10 mouse cellular contexts compared by ENCODE assay signal in the genomic region with DNA sequence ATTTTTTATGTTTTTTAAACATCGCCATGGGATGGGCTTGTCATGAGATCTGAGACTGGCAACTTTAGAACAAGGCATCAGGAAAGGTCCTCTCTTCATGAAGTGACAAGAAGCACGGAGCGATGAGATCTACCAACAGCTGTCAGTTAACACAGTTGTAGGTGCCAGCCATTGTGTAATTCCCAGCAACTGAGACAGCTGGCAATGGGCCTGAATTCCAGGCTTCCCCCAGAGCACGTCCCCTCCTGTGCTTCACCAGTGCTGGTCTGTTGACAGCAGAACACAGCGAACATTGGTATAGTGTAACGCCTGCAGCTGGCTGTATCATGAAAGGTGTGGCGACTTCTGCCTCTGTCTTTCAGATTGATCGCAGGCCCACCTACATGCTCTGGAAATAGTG. TPM values are rescaled to one million over a fixed set of nuclear protein-coding genes. Genes with fewer than 3 reads are reported as not detected.
DNase-seq lines count a peak whose midpoint lies in the region; ATAC-seq and TF ChIP-seq lines count a peak whose summit lies in the region.
"Had no signal": no experiment of that assay in that cellular context is flagged by ENCODE, and none has a peak within 500 bp of the region (broad histone marks: within the 10 kb centered on the region; RNA-seq: fewer than 3 reads in every experiment).

No protein-coding gene starts in this region.

- peaks cover 9% of the 10 kb centered on the region; the same call in 1 of the 2 replicates for H3K4me1 ChIP-seq in embryonic facial prominence, embryonic 14.5 days (ENCODE audit: control insufficient read depth, insufficient read depth, low read length)
- H3K4me1 ChIP-seq in embryonic facial prominence, embryonic 10.5 days, result peaks cover 13% of the 10 kb centered on the region
- no peaks in the 10 kb centered on the region for H3K4me1 ChIP-seq in hindbrain, embryonic 14.5 days (replicated peaks; ENCODE audit: control insufficient read depth, insufficient read depth, low read length)
- H3K4me1 ChIP-seq: limb, embryonic 12.5 days had no signal

- peak; percentile 92 for ATAC-seq in embryonic facial prominence, embryonic 14.5 days (ENCODE audit: low read depth)
- no peak for ATAC-seq in hindbrain, embryonic 14.5 days (ENCODE audit: low FRiP score)

- H3K9ac ChIP-seq in embryonic facial prominence, embryonic 14.5 days (ENCODE audit: low read depth, low read length), result peak overlapping the region; percentile 21; the same call in 1 of the 2 replicates
- H3K9ac ChIP-seq in hindbrain, embryonic 14.5 days, result no peak overlapping the region
- H3K9ac ChIP-seq: limb, embryonic 12.5 days had no signal

- no peak for TF ChIP-seq CTCF in layer of hippocampus, adult 2 months (conservative IDR thresholded peaks at IDR 0.05)

- H3K9me3 ChIP-seq in embryonic facial prominence, embryonic 14.5 days (ENCODE audit: control insufficient read depth, low read length), result no peaks in the 10 kb centered on the region
- H3K9me3 ChIP-seq in embryonic facial prominence, embryonic 10.5 days, result no peaks in the 10 kb centered on the region
- H3K9me3 ChIP-seq in hindbrain, embryonic 14.5 days (ENCODE audit: control insufficient read depth, low read length), result no peaks in the 10 kb centered on the region
- H3K9me3 ChIP-seq: limb, embryonic 12.5 days had no signal

- H3K27me3 ChIP-seq in embryonic facial prominence, embryonic 14.5 days (replicated peaks; ENCODE audit: control insufficient read depth, insufficient read depth, low read length), result no peaks in the 10 kb centered on the region
- no peaks in the 10 kb centered on the region for H3K27me3 ChIP-seq in embryonic facial prominence, embryonic 10.5 days (replicated peaks; ENCODE audit: low read depth, poor library complexity, severe bottlenecking)
- H3K27me3 ChIP-seq in hindbrain, embryonic 14.5 days (ENCODE audit: control insufficient read depth, insufficient read depth, low read length), result no peaks in the 10 kb centered on the region; the same call in 1 of the 2 replicates
- H3K27me3 ChIP-seq: CH12.LX; limb, embryonic 12.5 days had no signal

- no peaks in the 10 kb centered on the region for H3K36me3 ChIP-seq in embryonic facial prominence, embryonic 14.5 days (ENCODE audit: control insufficient read depth, insufficient read depth, low read length)
- no peaks in the 10 kb centered on the region for H3K36me3 ChIP-seq in embryonic facial prominence, embryonic 10.5 days (replicated peaks)
- H3K36me3 ChIP-seq in hindbrain, embryonic 14.5 days (replicated peaks; ENCODE audit: control insufficient read depth, insufficient read depth), result no peaks in the 10 kb centered on the region
- H3K36me3 ChIP-seq: limb, embryonic 12.5 days had no signal

- H3K4me3 ChIP-seq in embryonic facial prominence, embryonic 14.5 days (ENCODE audit: low read depth, low read length), result no peak overlapping the region
- H3K4me3 ChIP-seq in embryonic facial prominence, embryonic 10.5 days, result no peak overlapping the region
- no peak overlapping the region for H3K4me3 ChIP-seq in layer of hippocampus, adult 2 months
- H3K4me3 ChIP-seq in hindbrain, embryonic 14.5 days (replicated peaks; ENCODE audit: low read length), result no peak overlapping the region
- H3K4me3 ChIP-seq: limb, embryonic 12.5 days had no signal

- no peak overlapping the region for H3K27ac ChIP-seq in embryonic facial prominence, embryonic 14.5 days (replicated peaks; ENCODE audit: low read depth, low read length)
- no peak overlapping the region for H3K27ac ChIP-seq in embryonic facial prominence, embryonic 10.5 days (replicated peaks)
- H3K27ac ChIP-seq in layer of hippocampus, adult 2 months, result no peak overlapping the region
- no peak overlapping the region for H3K27ac ChIP-seq in hindbrain, embryonic 14.5 days
- H3K27ac ChIP-seq: limb, embryonic 12.5 days had no signal

- DNase-seq in embryonic facial prominence, embryonic 14.5 days (ENCODE audit: low spot score), result peak; percentile 87
- DNase-seq in embryonic facial prominence, embryonic 10.5 days (ENCODE audit: low spot score), result no peak
- DNase-seq in right cerebral cortex, postnatal 4 days, result peak; percentile 16
- no peak for DNase-seq in right cerebral cortex, postnatal 10 days (ENCODE audit: low spot score in 2 of 2)
- peak; percentile 48 to 61 for DNase-seq in layer of hippocampus, adult 2 months (ENCODE audit: low spot score in 2 of 2)
- DNase-seq in neural tube, embryonic 10.5 days (ENCODE audit: extremely low spot score, low spot score), result no peak
- no peak for DNase-seq in urinary bladder, adult 2 months (ENCODE audit: low spot score)
- no peak for DNase-seq in hindbrain, embryonic 14.5 days (ENCODE audit: low spot score)

- H3K4me2 ChIP-seq in embryonic facial prominence, embryonic 14.5 days (ENCODE audit: low read depth, low read length), result no peak overlapping the region
- no peak overlapping the region for H3K4me2 ChIP-seq in hindbrain, embryonic 14.5 days (replicated peaks)
- H3K4me2 ChIP-seq: limb, embryonic 12.5 days had no signal

- 54% methylated on average over 8 of the region's 8 CpGs for WGBS in embryonic facial prominence, embryonic 14.5 days
- WGBS in embryonic facial prominence, embryonic 10.5 days, result 85% methylated on average over 8 of the region's 8 CpGs
- WGBS in hindbrain, embryonic 14.5 days, result 64% methylated on average over 8 of the region's 8 CpGs

RNA-seq across cellular contexts. Expression of a gene that starts 45.5 kb away (rescaled TPM):
- 4.9 and 5.1 TPM in 2 replicates for polyA plus RNA-seq in embryonic facial prominence, embryonic 14.5 days (2014; fragmentation: Nextera tagmentation; extraction: Ambion mirVana)
- 1.8 and 2.5 TPM in 2 replicates for polyA plus RNA-seq in embryonic facial prominence, embryonic 10.5 days (2016; fragmentation: Nextera tagmentation; extraction: Ambion mirVana)
- total RNA-seq in layer of hippocampus, adult 2 months (2021), result 10 to 100 TPM; 23.1 to 24.6 TPM
- polyA plus RNA-seq in urinary bladder, adult 2 months (2012; rRNA removed), result 10.4 and 12.0 TPM in 2 replicates
- polyA plus RNA-seq in hindbrain, embryonic 14.5 days (2014; fragmentation: Nextera tagmentation; extraction: Ambion mirVana), result 6.1 and 7.7 TPM in 2 replicates

Comparison
In these comparisons a context has a peak if more than half of its experiments do, and no peak if none do; other contexts are left out.
1. DNase-seq: peak in embryonic facial prominence, embryonic 14.5 days (single experiment), right cerebral cortex, postnatal 4 days (single experiment) and layer of hippocampus, adult 2 months (2 of 2); none in embryonic facial prominence, embryonic 10.5 days (single experiment), right cerebral cortex, postnatal 10 days (0 of 2), neural tube, embryonic 10.5 days (single experiment), urinary bladder, adult 2 months (single experiment) and hindbrain, embryonic 14.5 days (single experiment).